Mouse (Mus musculus) embryo, embryonic 10 days (tissue): ENCODE results near the gene Sytl5.
A peak's percentile ranks its signal among the peaks of the same experiment; 100 is the strongest.

ENCODE experiments used
- DNase-seq: peaks from one replicate; pipeline ENCODE4 v3.0.0-alpha.2; 2015; ENCODE audit warnings: low spot score

Gene Sytl5

GRCm38 (mm10) chrX:9885322-9885721 is at the start of gene Sytl5:
Gene Sytl5, plus strand, starts transcription at chrX:9885622.
- no peak for DNase-seq

- DNase-seq = no peak
Measured at GRCm38 (mm10) chrX:9846628-9847027, 38.8 kb upstream of the Sytl5 start, which contains the start of gene Hypm. Gene Hypm, plus strand, starts transcription at chrX:9846928.

- DNase-seq = no peak
Measured at GRCm38 (mm10) chrX:9849403-9849802, 36.0 kb upstream of the Sytl5 start, which contains the start of gene H2al3. Gene H2al3, plus strand, starts transcription at chrX:9849703.

GRCm38 (mm10) chrX:9861859-9862258 is 23.6 kb upstream of the Sytl5 start:
- DNase-seq = no peak

- no peak for DNase-seq
Measured at GRCm38 (mm10) chrX:9875519-9875918, 9.9 kb upstream of the Sytl5 start.

- DNase-seq = no peak
Measured at GRCm38 (mm10) chrX:9909572-9909971, 24.1 kb downstream of the Sytl5 start.

- DNase-seq = no peak
Measured at GRCm38 (mm10) chrX:9933839-9934238, 48.4 kb downstream of the Sytl5 start.

- no peak for DNase-seq
Measured at GRCm38 (mm10) chrX:9984094-9984669, 98.8 kb downstream of the Sytl5 start.

GRCm38 (mm10) chrX:10000718-10001117 is 115.3 kb downstream of the Sytl5 start:
- no peak for DNase-seq

- DNase-seq = no peak
Measured at GRCm38 (mm10) chrX:10005946-10006345, 120.5 kb downstream of the Sytl5 start.

GRCm38 (mm10) chrX:10007675-10008270 is 122.4 kb downstream of the Sytl5 start:
- DNase-seq = no peak

- no peak for DNase-seq
Measured at GRCm38 (mm10) chrX:10010202-10010601, 124.8 kb downstream of the Sytl5 start.

GRCm38 (mm10) chrX:10034666-10035065 is 149.2 kb downstream of the Sytl5 start:
- DNase-seq = peak; percentile 22
